Mouse (Mus musculus) stomach, embryonic 16.5 days (tissue): ENCODE measurements at regions not wholly inside any gene's neighbourhood (a gene's known extent, or its start where the extent isn't known, plus 50 kb on each side); places are given as distances from the start of the nearest gene placed in this dataset.

ENCODE experiments used
- ATAC-seq: fragments of 200-750 bp; cut with Nextera tagmentation; 2 replicates; pipeline ENCODE4 v1.8.0; 2017; ENCODE audit warnings: moderate number of reproducible peaks, moderate TSS enrichment; ENCODE audit not compliant: insufficient read depth, low FRiP score
- H3K27ac ChIP-seq: fragments of 300-500 bp; sonication (generic); 2 replicates; pipeline ENCODE4 v1.5.1; 2014; ENCODE audit warnings: low read length
- H3K27me3 ChIP-seq: fragments of 300-500 bp; sonication (generic); 2 replicates; pipeline ENCODE4 v1.6.1; 2014; ENCODE audit warnings: low read length, control low read depth, mixed read lengths; ENCODE audit not compliant: control insufficient read depth, insufficient read depth
- H3K36me3 ChIP-seq: fragments of 300-500 bp; sonication (generic); 2 replicates; pipeline ENCODE4 v1.6.1; 2014; ENCODE audit warnings: low read length; ENCODE audit not compliant: control insufficient read depth, insufficient read depth
- H3K4me1 ChIP-seq: fragments of 300-500 bp; sonication (generic); 2 replicates; pipeline ENCODE4 v1.6.1; 2014; ENCODE audit warnings: low read length, control low read depth, mixed read lengths; ENCODE audit not compliant: control insufficient read depth, insufficient read depth
- H3K4me2 ChIP-seq: fragments of 300-500 bp; sonication (generic); 2 replicates; pipeline ENCODE4 v1.6.1; 2014; ENCODE audit warnings: low read depth, low read length, mixed read lengths
- H3K4me3 ChIP-seq: fragments of 300-500 bp; sonication (generic); replicated peaks from 2 replicates; pipeline ENCODE4 v1.5.1; 2014; ENCODE audit warnings: mild to moderate bottlenecking, low read length
- H3K9ac ChIP-seq: fragments of 300-500 bp; sonication (generic); 2 replicates; pipeline ENCODE4 v1.6.1; 2014; ENCODE audit warnings: low read length
- H3K9me3 ChIP-seq: fragments of 300-500 bp; sonication (generic); replicated peaks from 2 replicates; pipeline ENCODE4 v1.6.1; 2016; ENCODE audit warnings: low read length, control low read depth; ENCODE audit not compliant: control insufficient read depth
- WGBS: fragments of 180-500 bp; shearing (Covaris S2); extraction: QIAGEN DNeasy Blood & Tissue Kit; methylation state at CpG from one replicate; pipeline ENCODE4 v1.1.7; 2014; 5-methylcytosine and 5-hydroxymethylcytosine counted together

DNA sequence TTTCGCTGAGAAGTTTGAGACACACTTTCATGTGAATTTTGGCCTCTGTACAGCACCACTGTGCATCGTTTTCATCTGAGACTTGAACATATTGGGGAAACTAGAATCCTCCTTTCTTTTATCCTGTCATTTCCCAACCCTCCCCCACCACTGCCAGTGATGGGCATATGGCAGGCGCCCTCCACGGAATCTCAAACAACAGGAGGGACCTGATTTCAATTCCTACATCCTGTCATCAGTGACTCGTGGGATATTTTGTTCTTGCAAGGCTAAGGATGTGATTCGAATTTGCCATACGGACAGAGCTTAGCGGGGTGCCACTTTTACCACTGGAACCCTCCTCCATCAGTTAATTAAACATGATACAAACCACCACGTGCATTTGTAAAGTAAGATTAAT lies 60.9 kb upstream of the Etaa1 start:
- 31% methylated on average over 9 of the region's 9 CpGs for WGBS
- H3K36me3 ChIP-seq: no peaks in the 10 kb centered on the region
- no peak for ATAC-seq
- no peak overlapping the region for H3K4me3 ChIP-seq
- H3K4me1 ChIP-seq: peaks cover 12% of the 10 kb centered on the region; the same call in 1 of the 2 replicates
- no peak overlapping the region for H3K9ac ChIP-seq
- no peaks in the 10 kb centered on the region for H3K27me3 ChIP-seq
- H3K27ac ChIP-seq: no peak overlapping the region
- peak overlapping the region; percentile 39; the same call in 1 of the 2 replicates for H3K4me2 ChIP-seq
- H3K9me3 ChIP-seq: no peaks in the 10 kb centered on the region

DNA sequence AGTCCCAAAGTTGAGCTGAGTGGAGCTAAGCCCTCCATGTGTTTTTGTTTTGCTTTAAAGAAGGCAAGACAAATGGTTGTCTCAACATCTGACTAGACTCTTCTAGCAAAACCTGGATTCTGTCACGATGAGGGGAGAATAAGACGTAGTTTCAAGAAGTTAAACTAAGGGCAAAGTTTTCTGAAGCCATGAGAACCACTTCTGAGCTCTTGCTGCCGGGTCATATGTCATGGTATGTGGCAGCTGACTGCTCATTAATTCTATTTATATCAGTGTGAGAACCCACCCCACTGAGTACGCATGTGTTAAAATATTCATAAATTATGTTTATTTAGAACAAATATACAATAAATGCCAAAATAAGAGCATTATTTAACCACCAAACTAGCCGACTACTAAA lies 58.4 kb upstream of the Etaa1 start:
- Histone ChIP-seq H3K4me1 (peaks cover 12% of the 10 kb centered on the region; the same call in 1 of the 2 replicates), H3K27ac (no peak overlapping the region), H3K4me3 (no peak overlapping the region), H3K36me3 (no peaks in the 10 kb centered on the region), H3K9ac (no peak overlapping the region), H3K4me2 (no peak overlapping the region), H3K27me3 (no peaks in the 10 kb centered on the region), H3K9me3 (no peaks in the 10 kb centered on the region)
- ATAC-seq: no peak
- 38% methylated on average over 5 of the region's 5 CpGs for WGBS

DNA sequence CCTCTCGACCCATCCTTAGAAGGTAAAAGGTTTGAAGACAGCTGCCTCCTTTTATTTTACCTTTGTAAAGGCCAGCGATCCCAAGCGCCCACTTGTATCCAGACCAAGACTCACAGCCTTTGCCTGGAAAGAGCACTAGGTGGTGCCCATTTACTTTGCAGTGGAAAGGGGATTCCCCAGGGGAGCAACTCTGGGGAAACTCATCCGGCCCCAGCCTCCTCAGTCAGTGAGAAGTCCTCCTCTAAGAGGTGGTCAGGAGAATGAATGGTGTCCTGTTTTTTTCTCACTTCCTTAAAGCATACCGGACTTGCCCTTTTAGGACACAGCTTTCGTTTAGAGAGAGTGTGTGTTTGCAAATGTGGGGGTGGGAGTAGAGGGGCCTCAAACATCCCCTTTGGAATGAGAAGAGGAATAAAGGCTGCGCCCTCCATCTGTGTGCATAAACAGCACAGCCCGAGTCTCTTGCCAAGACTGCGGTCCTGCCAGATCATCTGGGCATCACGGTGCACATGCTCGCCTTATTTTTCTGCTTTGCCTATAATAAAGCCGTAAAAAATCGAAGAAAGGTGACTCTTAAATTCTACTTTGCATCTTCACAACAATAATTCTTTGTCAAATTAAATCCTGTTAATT lies 57.5 kb upstream of the Etaa1 start:
- Histone ChIP-seq H3K4me2 (peak overlapping the region; percentile 50), H3K9ac (peak overlapping the region; percentile 55), H3K36me3 (no peaks in the 10 kb centered on the region), H3K4me1 (peaks cover 12% of the 10 kb centered on the region; the same call in 1 of the 2 replicates), H3K9me3 (no peaks in the 10 kb centered on the region), H3K4me3 (peak overlapping the region; percentile 31), H3K27me3 (no peaks in the 10 kb centered on the region), H3K27ac (peak overlapping the region; percentile 31)
- peak; percentile 89 for ATAC-seq
- WGBS: 7% methylated on average over 13 of the region's 13 CpGs

DNA sequence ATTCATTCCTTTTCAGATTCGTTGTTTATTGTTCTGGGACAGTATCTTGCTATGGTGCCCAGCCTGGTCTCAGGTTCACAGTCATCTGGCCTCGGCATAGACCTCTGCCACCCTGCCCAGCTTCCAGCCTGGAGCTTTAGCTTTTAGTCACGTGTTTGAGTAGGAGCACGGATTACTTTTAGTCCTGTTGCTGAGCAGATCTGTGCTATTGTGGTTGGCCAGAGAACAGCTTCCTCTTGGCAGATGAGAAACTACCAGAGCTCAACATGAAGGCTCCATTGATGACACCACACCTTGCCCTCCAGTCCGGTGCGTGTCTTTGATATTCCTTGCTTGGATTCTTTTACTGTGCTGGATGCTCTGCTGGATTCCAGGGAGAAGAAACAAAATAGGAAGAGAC lies 54.5 kb upstream of the Etaa1 start:
- Histone ChIP-seq H3K4me1 (peaks cover 7% of the 10 kb centered on the region; the same call in 1 of the 2 replicates), H3K36me3 (no peaks in the 10 kb centered on the region), H3K9me3 (no peaks in the 10 kb centered on the region), H3K4me3 (no peak overlapping the region), H3K4me2 (no peak overlapping the region), H3K9ac (no peak overlapping the region), H3K27ac (no peak overlapping the region), H3K27me3 (no peaks in the 10 kb centered on the region)
- ATAC-seq: no peak
- 90% methylated on average over 6 of the region's 6 CpGs for WGBS
